8 mouse cellular contexts compared by ENCODE assay signal in genomic region chr4:127435076-127435475, GRCm38 (mm10).
DNase-seq lines count a peak whose midpoint lies in the region; ATAC-seq lines count a peak whose summit lies in the region.

No protein-coding gene starts in this region.

- H3K36me3 ChIP-seq in kidney, embryonic 16.5 days (ENCODE audit: insufficient read depth, low read length) = no peaks in the 10 kb centered on the region
- no peaks in the 10 kb centered on the region for H3K36me3 ChIP-seq in heart, embryonic 13.5 days

- ATAC-seq in kidney, embryonic 16.5 days (ENCODE audit: low FRiP score, low TSS enrichment) = no peak
- no peak for ATAC-seq in heart, embryonic 13.5 days (ENCODE audit: extremely low read depth, insufficient number of reproducible peaks, low FRiP score, low TSS enrichment)
- peak; percentile 79 for ATAC-seq in megakaryocyte progenitor cell, adult 5-6 weeks (replicated peaks; ENCODE audit: poor library complexity)

- H3K9ac ChIP-seq in kidney, embryonic 16.5 days (replicated peaks; ENCODE audit: low read length) = no peak overlapping the region
- H3K9ac ChIP-seq in heart, embryonic 13.5 days = no peak overlapping the region

- H3K27ac ChIP-seq in kidney, embryonic 16.5 days (ENCODE audit: low read length) = no peak overlapping the region
- no peak overlapping the region for H3K27ac ChIP-seq in heart, embryonic 13.5 days (replicated peaks)

- H3K4me2 ChIP-seq in kidney, embryonic 16.5 days (replicated peaks; ENCODE audit: low read depth, low read length) = no peak overlapping the region
- H3K4me2 ChIP-seq in heart, embryonic 13.5 days = peak overlapping the region; percentile 59

- WGBS in kidney, embryonic 16.5 days = 38% methylated on average over 7 of the region's 8 CpGs
- WGBS in heart, embryonic 13.5 days = 14% methylated on average over 8 of the region's 8 CpGs

- H3K4me1 ChIP-seq in kidney, embryonic 16.5 days (ENCODE audit: insufficient read depth, low read length) = no peaks in the 10 kb centered on the region
- no peaks in the 10 kb centered on the region for H3K4me1 ChIP-seq in heart, embryonic 13.5 days

- H3K27me3 ChIP-seq in kidney, embryonic 16.5 days (ENCODE audit: insufficient read depth, low read length) = no peaks in the 10 kb centered on the region
- 0 out of 2 replicates have a peak, but pooled peaks cover 9% of the 10 kb centered on the region for H3K27me3 ChIP-seq in heart, embryonic 13.5 days (replicated peaks)

- no peak overlapping the region for H3K4me3 ChIP-seq in kidney, embryonic 16.5 days (ENCODE audit: low read length)
- peak overlapping the region; percentile 32 for H3K4me3 ChIP-seq in heart, embryonic 13.5 days

- intact Hi-C loops in left cerebral cortex, postnatal 25 days (cut with DNase I) = no loop called here

- DNase-seq in kidney, adult 18-20 months = peak; percentile 22
- DNase-seq in WW6 (ENCODE audit: low read depth, low spot score) = peak; percentile 54
- DNase-seq in cerebellum, postnatal 25 days = peak; percentile 83 to 86
- DNase-seq in left cerebral cortex, postnatal 25 days (ENCODE audit: low spot score in 2 of 2) = peak; percentile 37 to 39
- DNase-seq in urinary bladder, postnatal 14 days (ENCODE audit: low spot score) = peak; percentile 53

- no peaks in the 10 kb centered on the region for H3K9me3 ChIP-seq in kidney, embryonic 16.5 days (ENCODE audit: low read length)
- H3K9me3 ChIP-seq in heart, embryonic 13.5 days = no peaks in the 10 kb centered on the region

Comparison
In these comparisons a context has a peak if more than half of its experiments do, and no peak if none do; other contexts are left out.
1. DNase-seq: peak in every context shown above with its lines; median percentile 84 in cerebellum, postnatal 25 days; 54 in WW6; 53 in urinary bladder, postnatal 14 days; 38 in left cerebral cortex, postnatal 25 days; 22 in kidney, adult 18-20 months.